ENCODE assay signal across 17 mouse cellular contexts in the genomic region with DNA sequence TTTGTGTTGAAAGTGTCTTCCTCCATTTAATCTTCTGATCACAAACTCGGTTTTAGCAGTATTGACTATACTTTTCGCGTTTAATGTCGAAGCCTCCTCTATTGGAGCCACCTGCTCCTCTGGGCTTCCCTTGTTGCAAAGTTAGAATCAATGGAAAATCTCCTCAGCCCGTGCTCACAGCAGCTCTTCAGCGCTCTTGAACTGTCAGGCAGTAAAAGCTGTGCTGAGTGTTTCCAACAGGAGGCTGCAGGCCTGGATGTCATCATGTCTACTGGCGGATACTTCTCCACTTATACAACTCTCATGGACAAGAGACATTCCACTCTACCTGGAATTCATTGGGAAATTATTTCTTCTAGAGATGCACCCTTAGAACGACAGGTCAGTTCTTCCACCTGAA.
"Had no signal": no experiment of that assay in that cellular context is flagged by ENCODE, and none has a peak within 500 bp of the region (broad histone marks: within the 10 kb centered on the region; RNA-seq: fewer than 3 reads in every experiment).

No protein-coding gene starts in this region.

- H3K9me3 ChIP-seq: liver, embryonic 12.5 days; neural tube, embryonic 13.5 days; neural tube, embryonic 15.5 days had no signal

- H3K4me3 ChIP-seq: liver, embryonic 12.5 days; myocyte; neural tube, embryonic 13.5 days; neural tube, embryonic 15.5 days had no signal

- H3K36me3 ChIP-seq: liver, embryonic 12.5 days; neural tube, embryonic 13.5 days; neural tube, embryonic 15.5 days had no signal

- H3K4me1 ChIP-seq: liver, embryonic 12.5 days; neural tube, embryonic 13.5 days; neural tube, embryonic 15.5 days had no signal

- H3K27ac ChIP-seq: liver, embryonic 12.5 days; liver, embryonic 14.5 days; neural tube, embryonic 13.5 days; neural tube, embryonic 15.5 days had no signal

- H3K4me2 ChIP-seq: liver, embryonic 12.5 days; lung, embryonic 14.5 days; neural tube, embryonic 13.5 days; neural tube, embryonic 15.5 days had no signal

- H3K27me3 ChIP-seq: liver, embryonic 12.5 days; neural tube, embryonic 13.5 days; neural tube, embryonic 15.5 days had no signal

- DNase-seq: lung, adult 18-20 months; lung, embryonic 14.5 days; lung, postnatal 10 days; lung, postnatal 4 days; retina, postnatal 1 day; right cerebral cortex, adult 18-20 months; right cerebral cortex, postnatal 25 days; right cerebral cortex, postnatal 4 days; spleen, adult 18-20 months; thymus, adult 18-20 months; thymus, postnatal 14 days; thymus, postnatal 36 days had no signal

- ATAC-seq: liver, embryonic 12.5 days had no signal

- H3K9ac ChIP-seq: liver, embryonic 12.5 days; liver, embryonic 14.5 days; lung, embryonic 14.5 days; neural tube, embryonic 13.5 days; neural tube, embryonic 15.5 days had no signal
